Mouse (Mus musculus) NIH3T3 (cell line): Measurements from ENCODE around the gene Efcc1.

Source experiments
- DNase-seq: peaks from one replicate; pipeline ENCODE4 v3.0.0-alpha.2; 2012; ENCODE audit warnings: low read depth

Gene Efcc1

GRCm38 (mm10) chr6:87730591-87731462, at the start of gene Efcc1:
Efcc1 (plus strand) TSS chr6:87730869.
- DNase-seq, result no peak

- no peak for DNase-seq
Measured at GRCm38 (mm10) chr6:87695947-87696346, 34.7 kb upstream of the Efcc1 start.

GRCm38 (mm10) chr6:87696544-87696943, 34.1 kb upstream of the Efcc1 start:
- no peak for DNase-seq

- DNase-seq, result peak; percentile 54
Measured at GRCm38 (mm10) chr6:87706246-87706645, 24.4 kb upstream of the Efcc1 start.

- DNase-seq, result no peak
Measured at GRCm38 (mm10) chr6:87712311-87712710, 18.4 kb upstream of the Efcc1 start.

- no peak for DNase-seq
Measured at GRCm38 (mm10) chr6:87714091-87714490, 16.6 kb upstream of the Efcc1 start.

GRCm38 (mm10) chr6:87722631-87723030, 8.0 kb upstream of the Efcc1 start:
- DNase-seq, result no peak

- DNase-seq, result no peak
Measured at GRCm38 (mm10) chr6:87725267-87725912, 5.3 kb upstream of the Efcc1 start.

- no peak for DNase-seq
Measured at GRCm38 (mm10) chr6:87728102-87728501, 2.6 kb upstream of the Efcc1 start.

- no peak for DNase-seq
Measured at GRCm38 (mm10) chr6:87730141-87730540, 528 bp upstream of the Efcc1 start.

- no peak for DNase-seq
Measured at GRCm38 (mm10) chr6:87731463-87732095, 910 bp downstream of the Efcc1 start.

GRCm38 (mm10) chr6:87732151-87733011, 1.7 kb downstream of the Efcc1 start:
- no peak for DNase-seq

- peak; percentile 60 for DNase-seq
Measured at GRCm38 (mm10) chr6:87733131-87733930, 2.7 kb downstream of the Efcc1 start.

- DNase-seq, result no peak
Measured at GRCm38 (mm10) chr6:87734136-87734535, 3.5 kb downstream of the Efcc1 start.

GRCm38 (mm10) chr6:87736923-87737322, 6.3 kb downstream of the Efcc1 start:
- DNase-seq, result no peak

GRCm38 (mm10) chr6:87737921-87738626, 7.4 kb downstream of the Efcc1 start:
- no peak for DNase-seq

- no peak for DNase-seq
Measured at GRCm38 (mm10) chr6:87739898-87740297, 9.2 kb downstream of the Efcc1 start.

- DNase-seq, result no peak
Measured at GRCm38 (mm10) chr6:87740496-87740895, 9.8 kb downstream of the Efcc1 start.

GRCm38 (mm10) chr6:87741978-87742377, 11.3 kb downstream of the Efcc1 start:
- no peak for DNase-seq

- no peak for DNase-seq
Measured at GRCm38 (mm10) chr6:87742804-87743203, 12.1 kb downstream of the Efcc1 start.
